45 mouse cellular contexts compared by ENCODE assay signal in the genomic region with DNA sequence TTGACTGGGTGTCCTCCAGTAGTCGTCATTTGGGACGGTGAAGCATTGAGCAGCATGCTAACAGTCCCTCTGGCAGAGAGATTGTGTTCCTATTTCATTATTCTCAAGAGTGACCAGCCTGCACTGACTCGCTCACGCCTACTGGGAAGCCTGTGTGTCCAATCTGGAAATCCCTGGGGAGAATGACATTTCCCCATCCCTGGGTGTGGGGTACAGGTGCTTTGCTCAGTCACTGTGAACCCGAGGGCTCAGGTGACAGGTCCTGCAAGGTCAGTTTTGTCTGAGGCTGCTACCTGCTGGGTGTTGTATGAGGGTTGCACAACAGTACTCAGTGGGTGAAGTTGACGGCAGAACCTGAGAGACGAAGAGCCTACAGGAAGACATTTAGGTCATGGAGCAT. TPM values are rescaled to one million over a fixed set of nuclear protein-coding genes. Genes with fewer than 3 reads are reported as not detected.
"Had no signal": no experiment of that assay in that cellular context is flagged by ENCODE, and none has a peak within 500 bp of the region (broad histone marks: within the 10 kb centered on the region; RNA-seq: fewer than 3 reads in every experiment).

No protein-coding gene starts in this region.

- ATAC-seq: hindbrain, embryonic 16.5 days; hindbrain, postnatal 0 days; inflammation-experienced regulatory T-cells, adult 6 months; intestine, embryonic 15.5 days; intestine, embryonic 16.5 days; intestine, postnatal 0 days had no signal

- H3K4me3 ChIP-seq: heart, embryonic 10.5 days; heart, embryonic 12.5 days; heart, embryonic 13.5 days; heart, embryonic 15.5 days; hindbrain, embryonic 10.5 days; hindbrain, embryonic 12.5 days; hindbrain, embryonic 13.5 days; hindbrain, embryonic 15.5 days; intestine, embryonic 15.5 days; kidney, embryonic 15.5 days; layer of hippocampus, adult 2 months had no signal

- H3K27ac ChIP-seq: heart, embryonic 10.5 days; heart, embryonic 13.5 days; heart, embryonic 15.5 days; hindbrain, embryonic 10.5 days; hindbrain, embryonic 12.5 days; hindbrain, embryonic 13.5 days; hindbrain, embryonic 14.5 days; hindbrain, embryonic 15.5 days; hindbrain, postnatal 0 days; intestine, embryonic 15.5 days; kidney, embryonic 15.5 days; kidney, postnatal 0 days; layer of hippocampus, adult 2 months had no signal

- H3K4me2 ChIP-seq: heart, embryonic 11.5 days; heart, embryonic 12.5 days; heart, embryonic 13.5 days; heart, embryonic 15.5 days; hindbrain, embryonic 12.5 days; hindbrain, embryonic 13.5 days; hindbrain, embryonic 14.5 days; hindbrain, embryonic 15.5 days; intestine, embryonic 15.5 days; kidney, embryonic 15.5 days had no signal

- H3K9me3 ChIP-seq: heart, embryonic 10.5 days; heart, embryonic 12.5 days; heart, embryonic 13.5 days; heart, embryonic 15.5 days; hindbrain, embryonic 10.5 days; hindbrain, embryonic 12.5 days; hindbrain, embryonic 13.5 days; hindbrain, embryonic 15.5 days; intestine, embryonic 15.5 days; kidney, embryonic 15.5 days had no signal

- H3K4me1 ChIP-seq: heart, embryonic 10.5 days; heart, embryonic 12.5 days; heart, embryonic 13.5 days; heart, embryonic 15.5 days; hindbrain, embryonic 10.5 days; hindbrain, embryonic 12.5 days; hindbrain, embryonic 13.5 days; hindbrain, embryonic 15.5 days; intestine, embryonic 15.5 days; kidney, embryonic 15.5 days had no signal

- DNase-seq: heart, postnatal 10 days; heart, postnatal 14 days; heart, postnatal 36 days; heart, postnatal 4 days; kidney, adult 11 months; kidney, adult 18-20 months; kidney, adult 2 months; kidney, adult 8-10 months; kidney, adult 9 months; kidney, postnatal 10 days; kidney, postnatal 14 days; kidney, postnatal 25 days; kidney, postnatal 36 days; kidney, postnatal 4 days; layer of hippocampus, adult 9-11 months; layer of hippocampus, postnatal 36 days had no signal

- H3K36me3 ChIP-seq: heart, embryonic 10.5 days; heart, embryonic 12.5 days; heart, embryonic 13.5 days; heart, embryonic 15.5 days; hindbrain, embryonic 10.5 days; hindbrain, embryonic 12.5 days; hindbrain, embryonic 13.5 days; hindbrain, embryonic 15.5 days; intestine, embryonic 15.5 days; kidney, embryonic 15.5 days had no signal

- H3K27me3 ChIP-seq: hindbrain, embryonic 12.5 days; hindbrain, embryonic 13.5 days; hindbrain, embryonic 15.5 days; intestine, embryonic 15.5 days; kidney, embryonic 15.5 days had no signal

- H3K9ac ChIP-seq: heart, embryonic 12.5 days; heart, embryonic 13.5 days; heart, embryonic 15.5 days; hindbrain, embryonic 12.5 days; hindbrain, embryonic 13.5 days; hindbrain, embryonic 14.5 days; hindbrain, embryonic 15.5 days; intestine, embryonic 15.5 days; kidney, embryonic 15.5 days had no signal

RNA-seq across cellular contexts. Expression of gene Gm4491, which starts 6.6 kb away (rescaled TPM):
- total RNA-seq: heart, postnatal 10 days; heart, postnatal 14 days; heart, postnatal 25 days; heart, postnatal 36 days; heart, postnatal 4 days; hematopoietic stem cell, adult 5-6 weeks; hindbrain, postnatal 0 days had no signal
- polyA plus RNA-seq: heart, embryonic 10.5 days; heart, embryonic 11.5 days; heart, embryonic 12.5 days; heart, embryonic 13.5 days; heart, embryonic 14.5 days; heart, embryonic 15.5 days; heart, embryonic 16.5 days; heart, postnatal 0 days; hindbrain, embryonic 10.5 days; hindbrain, embryonic 11.5 days; hindbrain, embryonic 12.5 days; hindbrain, embryonic 13.5 days; hindbrain, embryonic 14.5 days; hindbrain, embryonic 16.5 days; hindbrain, postnatal 0 days; inflammation-experienced regulatory T-cells, adult 6 months; intestine, embryonic 14.5 days; intestine, embryonic 16.5 days; kidney, adult 2 months; kidney, embryonic 14.5 days; kidney, embryonic 15.5 days; kidney, embryonic 16.5 days; kidney, postnatal 0 days; large intestine, adult 2 months had no signal

RNA-seq across cellular contexts. Expression of gene Gjb6, which starts 11.1 kb away (rescaled TPM):
- total RNA-seq: heart, postnatal 10 days; heart, postnatal 14 days; heart, postnatal 25 days; heart, postnatal 36 days; heart, postnatal 4 days; hematopoietic stem cell, adult 5-6 weeks had no signal
- polyA plus RNA-seq: heart, embryonic 14.5 days; heart, embryonic 15.5 days; heart, embryonic 16.5 days; heart, postnatal 0 days; inflammation-experienced regulatory T-cells, adult 6 months; intestine, embryonic 14.5 days; large intestine, adult 2 months had no signal

RNA-seq across cellular contexts. Expression of gene Gjb2, which starts 17.8 kb away (rescaled TPM):
- total RNA-seq: heart, postnatal 25 days; heart, postnatal 36 days; hematopoietic stem cell, adult 5-6 weeks had no signal
- polyA plus RNA-seq: heart, embryonic 14.5 days had no signal
